Mouse (Mus musculus): Measurements from ENCODE around the gene Bet1l.

The Bet1l gene

DNA sequence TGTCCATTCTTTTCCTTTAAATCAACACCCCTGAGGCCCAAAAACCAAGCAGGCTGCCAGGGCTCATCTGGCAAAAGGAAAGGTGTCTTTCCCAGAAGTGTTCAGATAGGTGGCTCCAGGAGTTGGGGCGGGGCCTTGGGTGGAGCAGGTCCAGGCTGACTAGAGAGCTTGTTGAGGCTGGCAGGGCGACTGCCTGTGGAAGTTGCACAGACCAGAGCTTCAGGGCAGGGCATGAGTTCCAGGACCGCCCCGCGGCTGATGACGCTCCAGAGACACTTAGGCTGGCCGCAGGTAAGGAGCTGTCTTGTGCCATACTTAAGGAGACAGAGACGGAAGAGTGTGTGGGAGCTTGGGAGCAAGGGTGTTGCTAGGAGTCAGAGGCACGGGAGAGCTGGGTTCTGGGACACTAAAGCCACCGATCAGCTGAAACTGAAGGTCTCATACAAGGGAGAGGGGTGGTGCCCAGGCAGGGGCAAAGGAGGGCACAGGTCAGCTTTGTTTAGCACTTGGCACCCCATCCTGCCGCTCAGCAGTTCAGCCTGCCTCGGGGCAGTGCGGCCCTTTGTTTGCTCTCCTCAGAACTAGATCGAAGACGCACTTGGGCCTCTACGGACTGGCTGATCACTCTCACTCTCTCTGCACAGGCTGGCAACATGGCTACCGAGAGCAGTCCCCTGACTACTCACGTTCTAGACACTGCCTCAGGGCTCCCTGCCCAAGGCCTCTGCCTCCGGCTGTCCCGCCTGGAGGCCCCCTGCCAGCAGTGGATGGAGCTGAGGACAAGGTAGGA lies 22.2 kb downstream of the Bet1l start, which contains the start of gene Urah:
Urah (plus strand) TSS at position 51 of the 790 bp plus-strand sequence.
- no peak for DNase-seq (ENCODE audit: extremely low spot score, low read depth, low spot score)

DNA sequence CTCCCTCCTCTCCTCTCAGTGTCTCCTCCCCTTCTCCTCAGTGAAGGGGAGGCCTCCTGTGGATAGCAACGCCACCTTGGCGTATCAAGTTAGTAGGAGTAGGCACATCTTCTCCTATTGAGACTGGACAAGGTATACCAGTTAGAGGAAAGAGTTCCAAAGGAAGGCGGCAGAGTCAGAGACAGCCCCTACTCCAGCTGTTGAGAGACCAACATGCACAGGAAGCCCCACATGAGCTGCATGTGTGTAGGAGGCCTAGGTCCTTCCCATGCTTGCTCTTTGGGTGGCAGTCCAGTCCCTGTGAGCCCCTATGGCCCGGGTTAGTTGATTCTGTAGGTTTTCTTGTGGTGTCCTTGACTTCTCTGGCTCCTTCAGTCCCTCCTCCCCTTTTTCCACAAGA lies 24.0 kb downstream of the Bet1l start:
- DNase-seq (ENCODE audit: extremely low spot score, low read depth, low spot score) = no peak

DNA sequence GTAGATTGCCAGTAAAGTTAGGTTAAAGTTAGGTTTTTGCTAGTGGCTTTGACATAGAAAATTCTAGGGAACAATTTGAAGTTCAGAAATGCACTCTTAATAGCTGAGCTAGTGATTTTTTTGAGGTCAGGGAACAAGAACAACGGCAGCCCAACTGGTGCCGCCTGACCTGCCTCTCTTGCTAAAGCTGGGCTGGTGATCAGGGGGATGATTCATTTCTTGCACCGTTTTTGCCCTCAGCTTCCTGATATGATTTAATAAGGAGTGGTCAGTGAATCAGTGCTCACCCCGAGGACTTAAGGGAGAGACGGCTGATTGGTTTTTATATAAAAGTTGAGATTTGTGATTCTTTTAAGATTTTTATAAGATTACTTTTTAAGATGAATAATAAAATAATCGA lies 25.9 kb downstream of the Bet1l start:
- no peak for DNase-seq (ENCODE audit: extremely low spot score, low read depth, low spot score)

DNA sequence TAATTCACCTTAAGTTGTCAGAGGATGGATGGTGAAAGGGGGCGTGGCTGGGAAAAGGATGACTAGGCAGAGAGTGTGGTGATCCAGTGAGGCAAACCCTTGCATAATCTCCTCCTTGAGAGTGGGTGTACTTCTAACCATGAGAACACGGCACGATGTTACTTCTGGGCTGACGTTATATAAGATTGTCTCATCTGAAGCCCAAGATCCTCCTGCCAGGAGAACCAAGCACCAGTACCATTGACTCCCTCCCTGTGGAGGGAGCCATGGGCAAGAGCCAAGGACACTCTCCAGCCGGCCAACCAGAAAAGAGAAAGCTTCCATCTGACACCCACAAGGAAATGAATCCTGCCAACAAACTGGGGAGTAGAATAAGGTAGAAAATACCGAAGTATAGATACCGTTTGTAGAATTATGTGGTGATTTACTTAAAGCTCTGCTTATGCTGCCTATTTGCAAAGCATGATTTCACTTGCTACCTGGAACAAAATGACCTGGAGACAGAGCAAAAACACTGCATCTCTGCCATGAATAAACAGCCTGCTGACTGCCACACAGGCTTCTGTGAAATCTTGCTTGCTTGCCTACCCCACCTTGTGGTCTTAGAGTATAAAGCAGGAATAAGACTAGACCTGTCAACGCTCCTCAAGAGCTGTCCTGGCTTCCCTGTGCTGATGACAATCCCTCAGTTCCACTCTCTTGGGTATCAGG lies 29.1 kb downstream of the Bet1l start:
- DNase-seq (ENCODE audit: extremely low spot score, low read depth, low spot score) = no peak

DNA sequence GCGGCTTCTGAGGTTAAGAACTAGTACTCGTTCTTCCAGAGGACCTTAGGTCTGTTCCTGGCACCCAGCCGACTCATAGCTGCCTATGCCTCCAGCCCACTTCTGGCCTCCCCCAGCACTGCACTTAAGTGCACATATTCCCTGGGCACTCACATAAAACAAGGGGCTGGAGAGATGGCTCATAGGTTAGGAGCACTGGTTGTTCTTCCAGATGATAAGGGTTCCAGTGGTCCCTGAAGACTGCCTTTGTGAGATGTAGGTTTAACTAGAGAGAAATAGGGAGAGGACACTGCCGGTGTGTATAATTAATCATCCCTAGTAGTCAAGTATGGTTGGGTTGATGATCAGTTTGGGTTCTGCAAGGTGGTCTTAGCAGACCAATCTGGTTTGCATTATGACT lies 34.6 kb downstream of the Bet1l start:
- no peak for DNase-seq (ENCODE audit: extremely low spot score, low read depth, low spot score)

DNA sequence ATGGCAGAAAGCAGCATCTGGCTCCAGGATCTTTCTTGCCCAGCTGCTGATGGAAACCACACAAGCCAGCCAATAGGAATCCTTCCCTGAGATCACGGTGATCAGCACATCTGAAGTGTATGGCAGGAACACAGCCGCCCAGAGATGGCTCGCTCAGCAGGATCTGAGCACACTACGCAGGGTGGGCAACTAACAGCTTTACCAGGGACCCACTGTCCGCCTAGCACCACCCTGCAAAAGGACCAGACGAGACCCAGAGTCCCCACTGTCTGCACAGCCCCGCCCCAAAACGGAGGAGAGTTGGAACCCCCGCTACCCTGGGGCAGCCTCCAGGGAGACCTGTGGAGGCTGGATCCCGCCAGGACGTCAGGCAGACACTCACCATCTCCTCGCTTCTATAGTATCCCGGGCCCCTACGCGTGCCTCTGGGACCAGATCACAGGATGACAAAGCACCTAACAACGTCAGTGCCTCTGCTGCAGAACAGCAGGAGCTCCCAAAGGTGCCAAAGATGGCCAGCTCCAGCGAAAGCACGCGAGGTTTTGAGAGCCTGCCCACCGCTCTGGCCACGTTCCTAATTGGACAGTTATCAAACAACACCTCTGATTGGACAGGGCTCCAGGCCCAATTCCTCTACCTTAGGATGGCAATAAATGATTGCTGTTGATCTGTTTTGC lies 35.6 kb downstream of the Bet1l start, which contains the start of gene Zfp941:
Zfp941 (minus strand) TSS at position 526 of the 677 bp plus-strand sequence.
- DNase-seq (ENCODE audit: extremely low spot score, low read depth, low spot score) = peak; percentile 39

DNA sequence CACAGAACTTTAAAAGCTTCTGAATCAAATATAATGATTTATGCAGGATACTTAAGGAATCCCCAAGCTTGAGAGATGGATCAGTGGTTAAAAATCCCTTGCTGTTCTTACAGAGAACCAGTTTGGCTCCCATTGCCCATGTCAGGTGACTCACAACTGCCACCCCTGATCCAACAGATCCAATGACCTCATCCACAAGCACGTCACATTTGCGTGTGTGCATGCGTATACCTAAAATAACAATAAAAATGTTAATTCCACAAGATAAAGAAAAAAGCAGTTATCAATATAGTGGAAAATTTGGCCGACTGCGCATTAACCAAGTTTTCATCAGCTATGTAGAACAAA lies 36.1 kb downstream of the Bet1l start:
- DNase-seq (ENCODE audit: extremely low spot score, low read depth, low spot score) = no peak

DNA sequence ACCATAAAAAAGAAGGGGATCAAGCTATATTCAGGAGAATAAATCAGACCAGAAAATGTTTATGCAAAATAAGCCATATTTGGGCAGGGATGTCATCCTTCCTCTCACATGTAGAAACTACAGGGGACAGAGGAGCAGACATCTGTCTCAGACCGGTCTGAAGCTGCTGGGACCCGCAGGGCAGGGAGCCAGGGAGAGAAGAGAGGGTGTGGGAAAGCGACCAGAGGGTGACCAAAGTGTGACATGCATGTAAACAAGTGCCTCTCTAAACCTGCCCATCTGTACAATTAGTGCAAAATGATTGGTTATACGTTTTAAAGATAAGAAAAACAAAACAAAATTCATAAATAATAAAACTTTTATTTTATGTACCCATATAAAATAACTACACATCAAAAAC lies 37.2 kb downstream of the Bet1l start:
- DNase-seq (ENCODE audit: extremely low spot score, low read depth, low spot score) = no peak

DNA sequence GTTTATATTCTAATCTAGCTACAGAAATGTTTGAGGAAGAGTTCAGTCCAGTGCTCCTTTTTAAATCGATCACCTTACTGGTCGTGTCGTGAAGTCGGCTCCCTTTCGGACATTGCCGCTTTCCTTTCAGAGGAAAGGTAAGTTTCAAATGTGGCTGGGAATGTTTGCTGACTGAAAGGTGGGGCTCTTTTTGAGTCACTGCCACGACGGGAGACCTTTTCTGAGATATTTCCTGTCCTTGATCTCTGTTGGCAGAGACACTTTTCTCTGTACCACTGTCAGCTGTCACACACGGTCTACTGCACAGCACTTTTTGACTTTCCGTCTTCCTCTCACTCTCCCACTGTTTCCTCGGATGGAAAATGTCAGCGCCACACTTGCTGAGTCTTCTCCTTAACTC lies 44.5 kb downstream of the Bet1l start:
- DNase-seq (ENCODE audit: extremely low spot score, low read depth, low spot score) = no peak

DNA sequence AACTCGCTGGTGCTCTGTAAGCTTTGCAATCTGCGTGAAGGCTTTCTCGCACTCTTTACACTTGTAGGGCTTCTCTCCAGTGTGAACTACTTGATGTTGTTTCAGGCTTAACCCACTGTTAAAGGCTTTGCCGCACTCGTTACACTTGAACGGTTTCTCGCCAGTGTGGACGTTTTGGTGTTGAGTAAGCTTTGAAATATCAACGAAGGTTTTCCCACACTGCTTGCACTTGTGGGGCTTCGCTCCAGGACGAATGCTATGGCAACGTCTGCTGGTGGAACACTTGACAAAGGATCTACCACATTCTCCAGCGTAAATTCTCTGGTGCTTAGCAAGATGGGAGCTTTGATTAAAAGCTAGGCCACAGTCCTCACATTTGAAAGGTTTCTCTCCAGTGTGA lies 45.7 kb downstream of the Bet1l start:
- DNase-seq (ENCODE audit: extremely low spot score, low read depth, low spot score) = no peak

DNA sequence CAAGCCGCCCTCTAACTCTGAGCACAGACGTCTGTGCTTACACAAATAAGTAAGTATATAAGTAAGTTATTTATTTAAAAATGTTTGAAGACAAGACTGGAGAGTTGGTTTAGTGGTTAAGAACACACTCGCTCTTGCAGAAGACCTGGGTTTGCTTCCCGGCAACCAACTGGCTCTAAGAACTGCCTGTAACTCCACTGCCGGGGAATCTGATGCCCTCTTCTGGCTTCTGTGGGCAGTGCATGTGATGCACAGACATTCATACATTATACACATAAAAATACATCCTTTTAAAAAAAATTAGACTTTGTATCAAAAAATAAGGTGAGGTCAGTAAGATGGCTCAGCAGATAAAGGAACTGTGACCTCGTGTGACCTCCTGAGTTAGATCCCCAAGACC lies 46.9 kb downstream of the Bet1l start:
- DNase-seq (ENCODE audit: extremely low spot score, low read depth, low spot score) = no peak

DNA sequence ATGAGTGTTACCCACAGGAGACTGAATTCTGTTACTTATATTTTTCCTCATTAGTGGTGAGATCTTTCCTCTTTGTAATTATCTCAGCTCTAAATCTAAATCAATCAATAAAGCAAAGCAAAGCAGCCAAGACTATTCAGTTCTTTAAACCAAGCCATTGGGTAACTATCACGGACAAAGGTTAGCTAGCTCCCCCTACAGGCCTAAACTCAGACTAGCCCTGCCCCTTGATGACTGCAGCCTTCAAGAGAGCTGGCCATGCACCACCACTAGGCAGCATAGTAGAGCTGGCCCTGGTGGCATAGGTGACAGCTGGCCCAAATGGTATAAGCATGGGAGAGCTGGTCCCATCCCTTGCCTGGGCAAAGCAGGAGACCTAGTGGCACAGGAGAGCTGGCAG lies 51.7 kb downstream of the Bet1l start:
- DNase-seq (ENCODE audit: extremely low spot score, low read depth, low spot score) = no peak
